Mouse (Mus musculus) thymus, adult 2 months (tissue): ENCODE data around the gene Ddx42. TPM values are rescaled to one million over a fixed set of nuclear protein-coding genes. Genes with fewer than 3 reads are reported as not detected.

Experiments used
- DNase-seq: peaks from one replicate; pipeline ENCODE4 v3.0.0; 2021
- H3K27ac ChIP-seq: fragments of 200-500 bp; 2 replicates; pipeline ENCODE4 v1.5.1; 2012; ENCODE audit warnings: low read length, control low read depth; ENCODE audit not compliant: control insufficient read depth, insufficient read depth
- H3K27me3 ChIP-seq: fragments of 200-500 bp; 2 replicates; pipeline ENCODE4 v1.6.1; 2012; ENCODE audit warnings: mild to moderate bottlenecking, low read length, moderate library complexity, mixed read lengths; ENCODE audit not compliant: control insufficient read depth, insufficient read depth
- H3K36me3 ChIP-seq: fragments of 200-500 bp; 2 replicates; pipeline ENCODE4 v1.6.1; 2012; ENCODE audit warnings: mild to moderate bottlenecking, low read length, moderate library complexity; ENCODE audit not compliant: control insufficient read depth, insufficient read depth
- H3K4me1 ChIP-seq: fragments of 200-500 bp; replicated peaks from 2 replicates; pipeline ENCODE4 v1.6.1; 2012; ENCODE audit warnings: low read length; ENCODE audit not compliant: control insufficient read depth, insufficient read depth
- H3K4me3 ChIP-seq: fragments of 200-500 bp; 2 replicates; pipeline ENCODE4 v1.5.1; 2012; ENCODE audit warnings: mild to moderate bottlenecking, low read length, control low read depth, moderate library complexity; ENCODE audit not compliant: control insufficient read depth, insufficient read depth
- CTCF ChIP-seq: fragments of 200-500 bp; IDR thresholded peaks from 2 replicates; pipeline ENCODE4 v1.5.1; 2012; ENCODE audit warnings: mild to moderate bottlenecking, control low read depth, low read length, moderate library complexity, borderline replicate concordance; ENCODE audit not compliant: control insufficient read depth, poor library complexity, insufficient read depth; ENCODE audit errors: extremely low read depth
- POLR2A ChIP-seq: fragments of 200-500 bp; IDR thresholded peaks from 2 replicates; pipeline ENCODE4 v1.6.1; 2012; ENCODE audit warnings: mild to moderate bottlenecking, low read length, control low read depth, moderate library complexity; ENCODE audit not compliant: control insufficient read depth, poor library complexity, insufficient read depth; ENCODE audit errors: extremely low read depth
- WGBS: fragments of 180-500 bp; shearing (Covaris S2); methylation state at CpG from one replicate; pipeline ENCODE4 v1.1.7; 2018; 5-methylcytosine and 5-hydroxymethylcytosine counted together
- polyA plus RNA-seq: library from polyadenylated mRNA; depleted of rRNA; stranded (reverse); fragments of >200 nt; gene quantifications from 2 replicates; pipeline ENCODE4 v1.2.3, GENCODE M21; 2012; rRNA removed

Ddx42 gene
- 16.7 and 19.9 TPM in 2 replicates for polyA plus RNA-seq

DNA sequence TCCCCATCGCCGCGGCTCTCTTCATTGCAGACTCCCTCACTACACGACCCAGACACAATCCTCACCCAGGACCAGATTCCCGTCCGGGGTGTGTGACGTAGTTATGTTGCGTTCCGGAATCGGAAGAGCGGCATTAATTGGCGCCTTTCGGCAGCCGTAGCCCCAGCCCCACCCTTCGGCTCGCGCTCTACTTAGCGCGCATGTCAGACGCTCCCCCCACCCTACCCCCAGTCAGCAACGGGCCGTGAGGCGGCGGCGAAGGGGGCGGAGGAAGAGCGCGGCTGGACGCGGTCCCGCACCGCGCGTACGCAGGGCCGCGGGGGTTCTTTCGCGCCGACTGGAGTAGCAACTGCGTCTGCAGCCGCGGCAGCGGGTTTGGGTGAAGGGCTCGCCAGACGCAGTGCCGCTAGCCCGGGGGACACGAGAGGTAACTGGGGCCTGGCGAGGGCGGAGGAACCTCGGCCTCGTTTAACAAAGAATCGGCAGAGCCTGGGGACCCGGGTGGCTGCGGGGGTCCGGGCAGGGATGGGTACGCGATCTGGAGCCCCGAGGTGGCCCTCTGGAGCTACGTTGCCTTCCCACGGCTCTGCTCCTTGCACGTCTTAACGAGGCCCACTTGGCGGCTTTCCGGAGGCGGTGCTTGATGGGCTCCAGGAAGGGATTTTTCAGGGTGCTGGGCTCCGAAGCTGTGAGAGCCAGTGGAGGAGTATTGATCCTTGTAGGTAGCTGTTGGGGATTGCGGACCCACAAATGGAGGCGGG, at the start of gene Ddx42:
Gene Ddx42 (plus strand): TSS at position 197 of the 761 bp plus-strand sequence.
- peak within 1 kb of the TSS; percentile 88 for H3K4me3 ChIP-seq
- peaks cover 9% of the 10 kb centered on the region; the same call in 1 of the 2 replicates for H3K4me1 ChIP-seq
- no peak for TF ChIP-seq CTCF
- peak; percentile 83; the same call in 1 of the 2 replicates for TF ChIP-seq POLR2A
- under 1% methylated on average over 70 of the region's 70 CpGs for WGBS
- H3K36me3 ChIP-seq, result no peaks in the 10 kb centered on the region; the same call in none of the 2 replicates
- no peaks in the 10 kb centered on the region for H3K27me3 ChIP-seq
- DNase-seq, result peak; percentile 88
- H3K27ac ChIP-seq, result peak within 1 kb of the TSS; percentile 88

DNA sequence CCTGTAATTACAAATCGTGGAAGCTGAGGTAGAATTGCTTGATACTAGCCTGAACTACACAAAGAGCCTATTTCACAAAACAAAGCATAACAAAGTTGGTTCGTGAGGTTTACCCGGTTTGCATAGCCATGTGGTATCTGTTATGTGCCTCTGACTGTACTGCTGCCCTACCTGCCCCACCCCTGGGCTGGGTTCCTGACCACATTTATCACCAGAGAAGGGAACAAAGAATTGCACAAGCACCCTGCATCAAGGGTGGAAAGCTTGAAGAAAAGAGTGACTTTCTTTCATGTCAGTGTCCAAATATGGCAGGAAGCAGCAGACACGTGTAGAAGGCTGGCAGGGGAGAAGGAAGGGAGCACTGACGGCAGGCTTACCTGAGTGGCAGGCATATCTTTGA, 49.3 kb upstream of the Ddx42 start:
- TF ChIP-seq POLR2A (no peak), CTCF (no peak)
- DNase-seq, result peak; percentile 72
- WGBS, result 10% methylated on average over 5 of the region's 5 CpGs
- Histone ChIP-seq H3K4me3 (no peak overlapping the region), H3K4me1 (peaks cover 31% of the 10 kb centered on the region), H3K27me3 (no peaks in the 10 kb centered on the region), H3K27ac (peak overlapping the region; percentile 92), H3K36me3 (no peaks in the 10 kb centered on the region)

DNA sequence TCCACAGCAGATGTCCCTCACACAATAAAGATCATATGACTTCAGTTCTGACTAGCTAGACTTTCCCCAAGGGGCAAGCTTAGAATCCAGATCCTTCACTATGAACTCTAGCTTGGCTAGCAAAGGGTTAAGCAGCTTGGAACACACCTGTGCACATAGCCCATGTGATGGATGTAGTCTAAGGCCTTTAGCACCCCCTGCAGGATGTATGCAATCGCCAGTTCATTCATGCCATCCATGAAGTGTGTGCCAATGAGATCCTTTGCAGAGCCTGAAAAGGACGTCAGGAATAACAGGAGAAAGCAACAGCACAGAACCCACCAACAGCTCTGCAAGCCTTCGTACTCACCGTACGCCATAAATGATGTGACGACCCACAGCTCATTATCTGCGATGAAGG, 45.9 kb upstream of the Ddx42 start:
- Histone ChIP-seq H3K36me3 (no peaks in the 10 kb centered on the region), H3K4me1 (peaks cover 20% of the 10 kb centered on the region), H3K27ac (no peak overlapping the region), H3K4me3 (no peak overlapping the region), H3K27me3 (no peaks in the 10 kb centered on the region)
- TF ChIP-seq POLR2A (no peak), CTCF (no peak)
- DNase-seq, result peak; percentile 82
- WGBS, result 85% methylated on average over 7 of the region's 7 CpGs

DNA sequence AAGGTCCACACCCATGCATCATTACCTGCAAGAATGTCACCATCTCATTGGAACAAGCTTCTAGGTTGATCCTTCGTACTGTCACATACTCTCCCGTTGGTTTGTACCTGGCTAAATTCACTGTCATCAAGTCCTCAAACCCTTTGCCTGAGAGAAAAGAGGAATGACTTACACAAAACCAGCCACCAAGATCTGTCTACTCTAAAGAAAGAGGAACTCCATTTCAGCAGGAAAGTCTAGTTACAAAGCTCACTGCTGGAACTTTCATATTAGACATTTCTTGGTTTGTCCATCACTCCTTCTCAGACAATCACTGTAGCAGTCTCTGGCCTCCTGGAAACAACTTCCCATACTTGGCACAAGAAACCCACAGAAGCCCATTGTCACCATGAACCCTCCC, 43.5 kb upstream of the Ddx42 start:
- Histone ChIP-seq H3K27ac (no peak overlapping the region), H3K27me3 (no peaks in the 10 kb centered on the region), H3K4me1 (peaks cover 5% of the 10 kb centered on the region), H3K36me3 (no peaks in the 10 kb centered on the region), H3K4me3 (no peak overlapping the region)
- DNase-seq, result no peak
- WGBS, result 82% methylated on average over 2 of the region's 2 CpGs
- TF ChIP-seq CTCF (no peak), POLR2A (no peak)

DNA sequence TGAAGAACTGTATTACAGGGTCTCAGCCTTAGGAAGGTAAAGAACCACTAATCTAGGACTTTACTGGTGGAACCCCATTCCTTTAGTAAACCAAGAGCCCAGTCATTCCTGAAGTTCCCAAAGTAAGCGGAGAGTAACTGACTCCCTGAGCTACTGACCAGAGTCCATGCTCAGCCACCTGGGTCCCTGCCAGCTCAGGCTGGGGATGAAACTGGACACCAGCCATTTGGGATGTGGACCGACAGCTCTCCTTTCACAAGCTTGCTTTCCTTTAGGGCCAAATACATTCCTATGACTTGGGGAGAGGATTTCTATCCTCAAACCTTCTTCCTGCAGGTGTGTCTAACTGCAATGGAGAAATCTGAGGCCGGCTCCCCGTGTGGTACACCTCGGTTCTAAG, 42.4 kb upstream of the Ddx42 start:
- H3K36me3 ChIP-seq, result no peaks in the 10 kb centered on the region
- DNase-seq, result no peak

DNA sequence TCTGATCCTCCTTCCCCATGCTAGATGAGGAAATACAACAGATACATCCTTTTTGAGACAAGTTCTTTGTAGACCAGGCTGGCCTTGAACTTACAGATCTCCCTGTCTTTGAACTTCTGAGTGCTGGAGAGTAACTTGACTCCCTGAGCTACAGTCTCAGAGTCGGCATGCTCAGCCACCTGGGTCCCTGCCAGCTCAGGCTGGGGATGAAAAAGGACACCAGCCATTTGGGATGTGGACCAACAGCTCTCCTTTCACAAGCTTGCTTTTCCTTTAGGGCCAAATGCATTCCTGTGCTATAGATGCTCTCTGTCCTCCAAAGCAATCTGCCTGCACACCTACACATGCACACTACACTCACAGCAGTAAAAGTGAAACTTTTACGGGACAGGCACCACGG, 41.6 kb upstream of the Ddx42 start:
- no peak overlapping the region for H3K4me3 ChIP-seq
- no peak for DNase-seq
- 85% methylated on average over 3 of the region's 3 CpGs for WGBS
- H3K27ac ChIP-seq, result no peak overlapping the region
- H3K27me3 ChIP-seq, result no peaks in the 10 kb centered on the region
- H3K4me1 ChIP-seq, result peaks cover 3% of the 10 kb centered on the region
- TF ChIP-seq CTCF (no peak), POLR2A (no peak)
- H3K36me3 ChIP-seq, result no peaks in the 10 kb centered on the region

More for the DNA sequence above, 42.4 kb upstream of the Ddx42 start:
- Histone ChIP-seq H3K4me1 (peaks cover 3% of the 10 kb centered on the region), H3K27me3 (no peaks in the 10 kb centered on the region), H3K4me3 (no peak overlapping the region), H3K27ac (no peak overlapping the region)
- TF ChIP-seq POLR2A, result no peak
- TF ChIP-seq CTCF, result no peak
- WGBS, result 93% methylated on average over 5 of the region's 5 CpGs
